Comparison of ENCODE assay signal across 17 mouse cellular contexts in the genomic region with DNA sequence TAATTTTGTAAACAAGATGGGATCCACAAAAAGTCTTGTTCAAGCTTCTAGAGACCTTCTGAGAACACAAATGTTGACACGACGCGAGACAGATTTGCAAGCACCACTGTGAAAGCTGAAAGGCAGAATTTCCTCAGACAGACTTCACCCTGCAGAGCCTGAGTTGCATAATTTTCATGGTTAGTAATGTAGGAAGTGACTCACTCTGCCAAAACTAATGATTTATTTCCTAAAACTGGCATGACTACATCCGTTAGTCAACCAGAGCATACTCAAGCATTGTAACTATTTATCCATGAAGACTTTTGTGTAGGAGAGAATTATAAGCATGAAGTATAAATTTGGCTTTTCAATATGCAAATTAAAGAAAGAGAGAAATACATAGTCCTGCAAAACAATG.
A peak's percentile ranks its signal among the peaks of the same experiment; 100 is the strongest.
DNase-seq lines count a peak whose midpoint lies in the region; ATAC-seq and TF ChIP-seq lines count a peak whose summit lies in the region.
"Had no signal": no experiment of that assay in that cellular context is flagged by ENCODE, and none has a peak within 500 bp of the region (broad histone marks: within the 10 kb centered on the region; RNA-seq: fewer than 3 reads in every experiment).

No protein-coding gene starts in this region.

- no peaks in the 10 kb centered on the region for H3K9me3 ChIP-seq in midbrain, postnatal 0 days (ENCODE audit: low read length)
- no peaks in the 10 kb centered on the region for H3K9me3 ChIP-seq in midbrain, embryonic 15.5 days
- no peaks in the 10 kb centered on the region for H3K9me3 ChIP-seq in intestine, postnatal 0 days (ENCODE audit: control insufficient read depth)
- H3K9me3 ChIP-seq: heart, embryonic 10.5 days; neural tube, embryonic 13.5 days; stomach, embryonic 15.5 days had no signal

- DNase-seq in adrenal gland, adult 8-10 months, result peak; percentile 0
- no peak for DNase-seq in adrenal gland, adult 18-20 months (ENCODE audit: low spot score in 2 of 2)
- DNase-seq in midbrain, postnatal 0 days (ENCODE audit: low spot score), result peak; percentile 6
- peak; percentile 51 for DNase-seq in fibroblast of lung, adult 2 months (ENCODE audit: low read depth)
- DNase-seq in kidney, adult 18-20 months, result no peak
- no peak for DNase-seq in layer of hippocampus, postnatal 25 days (ENCODE audit: extremely low spot score in 1 of 2, low spot score in 1 of 2)
- DNase-seq: cerebellum, adult 18-20 months; forebrain, postnatal 0 days; gastrocnemius, postnatal 25 days; heart, postnatal 14 days; spleen, adult 18-20 months had no signal

- no peak overlapping the region for H3K4me3 ChIP-seq in midbrain, postnatal 0 days (ENCODE audit: low read depth, low read length)
- H3K4me3 ChIP-seq in midbrain, embryonic 15.5 days, result no peak overlapping the region
- H3K4me3 ChIP-seq in intestine, postnatal 0 days (ENCODE audit: low read depth, low read length), result no peak overlapping the region
- H3K4me3 ChIP-seq: heart, embryonic 10.5 days; neural tube, embryonic 13.5 days; stomach, embryonic 15.5 days had no signal

- ATAC-seq in midbrain, postnatal 0 days (ENCODE audit: low FRiP score), result no peak
- no peak for ATAC-seq in midbrain, embryonic 15.5 days (replicated peaks)
- no peak for ATAC-seq in intestine, postnatal 0 days
- ATAC-seq: forebrain, postnatal 0 days had no signal

- no peak overlapping the region for H3K9ac ChIP-seq in midbrain, postnatal 0 days (replicated peaks; ENCODE audit: low read length, poor library complexity, severe bottlenecking)
- H3K9ac ChIP-seq in midbrain, embryonic 15.5 days, result no peak overlapping the region
- H3K9ac ChIP-seq in intestine, postnatal 0 days (ENCODE audit: low read depth, low read length), result no peak overlapping the region
- H3K9ac ChIP-seq: forebrain, postnatal 0 days; liver, embryonic 14.5 days; neural tube, embryonic 13.5 days; stomach, embryonic 15.5 days had no signal

- no peak for TF ChIP-seq CTCF in midbrain, postnatal 0 days (IDR thresholded peaks at IDR 0.05)
- no peak for TF ChIP-seq CTCF in intestine, postnatal 0 days (IDR thresholded peaks at IDR 0.05; ENCODE audit: low read depth)

- 79% methylated on average over 4 of the region's 4 CpGs for WGBS in midbrain, postnatal 0 days
- 81% methylated on average over 4 of the region's 4 CpGs for WGBS in midbrain, embryonic 15.5 days
- 76% methylated on average over 4 of the region's 4 CpGs for WGBS in intestine, postnatal 0 days

- H3K27me3 ChIP-seq in midbrain, postnatal 0 days (ENCODE audit: insufficient read depth, low read length), result no peaks in the 10 kb centered on the region
- no peaks in the 10 kb centered on the region for H3K27me3 ChIP-seq in midbrain, embryonic 15.5 days (replicated peaks)
- no peaks in the 10 kb centered on the region for H3K27me3 ChIP-seq in intestine, postnatal 0 days (replicated peaks; ENCODE audit: control insufficient read depth, insufficient read depth, low read length)
- H3K27me3 ChIP-seq: neural tube, embryonic 13.5 days; stomach, embryonic 15.5 days had no signal

- H3K4me1 ChIP-seq in midbrain, postnatal 0 days (ENCODE audit: insufficient read depth, low read length), result no peaks in the 10 kb centered on the region
- H3K4me1 ChIP-seq in midbrain, embryonic 15.5 days, result no peaks in the 10 kb centered on the region
- H3K4me1 ChIP-seq in intestine, postnatal 0 days (replicated peaks; ENCODE audit: control insufficient read depth, insufficient read depth, low read length), result no peaks in the 10 kb centered on the region
- H3K4me1 ChIP-seq: heart, embryonic 10.5 days; neural tube, embryonic 13.5 days; stomach, embryonic 15.5 days had no signal

- H3K4me2 ChIP-seq in midbrain, postnatal 0 days (ENCODE audit: low read depth, low read length, poor library complexity, severe bottlenecking), result no peak overlapping the region
- H3K4me2 ChIP-seq in midbrain, embryonic 15.5 days, result no peak overlapping the region
- H3K4me2 ChIP-seq in intestine, postnatal 0 days (replicated peaks; ENCODE audit: low read depth), result no peak overlapping the region
- H3K4me2 ChIP-seq: neural tube, embryonic 13.5 days; stomach, embryonic 15.5 days had no signal

- H3K27ac ChIP-seq in midbrain, postnatal 0 days (ENCODE audit: low read depth, low read length), result no peak overlapping the region
- H3K27ac ChIP-seq in midbrain, embryonic 15.5 days, result no peak overlapping the region
- no peak overlapping the region for H3K27ac ChIP-seq in intestine, postnatal 0 days (ENCODE audit: low read depth, low read length)
- H3K27ac ChIP-seq: heart, embryonic 10.5 days; liver, embryonic 14.5 days; neural tube, embryonic 13.5 days; stomach, embryonic 15.5 days had no signal

- no peaks in the 10 kb centered on the region for H3K36me3 ChIP-seq in midbrain, postnatal 0 days (ENCODE audit: insufficient read depth, low read length)
- no peaks in the 10 kb centered on the region for H3K36me3 ChIP-seq in midbrain, embryonic 15.5 days (replicated peaks)
- H3K36me3 ChIP-seq in intestine, postnatal 0 days (ENCODE audit: control insufficient read depth, insufficient read depth), result no peaks in the 10 kb centered on the region
- H3K36me3 ChIP-seq: heart, embryonic 10.5 days; neural tube, embryonic 13.5 days; stomach, embryonic 15.5 days had no signal

Comparison
In these comparisons a context has a peak if more than half of its experiments do, and no peak if none do; other contexts are left out.
1. DNase-seq: peak in adrenal gland, adult 8-10 months (single experiment), midbrain, postnatal 0 days (single experiment) and fibroblast of lung, adult 2 months (single experiment); none in adrenal gland, adult 18-20 months (0 of 2), kidney, adult 18-20 months (single experiment) and layer of hippocampus, postnatal 25 days (0 of 2).